Mouse (Mus musculus) forebrain, embryonic 12.5 days (tissue): ENCODE results near the gene Map1a. TPM values are rescaled to one million over a fixed set of nuclear protein-coding genes. Genes with fewer than 3 reads are reported as not detected.
A peak's percentile ranks its signal among the peaks of the same experiment; 100 is the strongest.

Source experiments
- ATAC-seq: fragments of 200-750 bp; cut with Nextera tagmentation; 2 replicates; pipeline ENCODE4 v1.8.0; 2017; ENCODE audit warnings: moderate TSS enrichment; ENCODE audit not compliant: low FRiP score
- H3K27ac ChIP-seq: fragments of 300-500 bp; sonication (generic); 2 replicates; pipeline ENCODE4 v1.5.1; 2016; ENCODE audit warnings: mild to moderate bottlenecking
- H3K27me3 ChIP-seq: fragments of 300-500 bp; sonication (generic); 2 replicates; pipeline ENCODE4 v1.6.1; 2016; ENCODE audit warnings: mild to moderate bottlenecking
- H3K36me3 ChIP-seq: fragments of 300-500 bp; sonication (generic); replicated peaks from 2 replicates; pipeline ENCODE4 v1.6.1; 2016; ENCODE audit warnings: mild to moderate bottlenecking
- H3K4me1 ChIP-seq: fragments of 300-500 bp; sonication (generic); 2 replicates; pipeline ENCODE4 v1.6.1; 2016
- H3K4me2 ChIP-seq: fragments of 300-500 bp; sonication (generic); 2 replicates; pipeline ENCODE4 v1.6.1; 2016; ENCODE audit warnings: mild to moderate bottlenecking, moderate library complexity
- H3K4me3 ChIP-seq: fragments of 300-500 bp; sonication (generic); replicated peaks from 2 replicates; pipeline ENCODE4 v1.5.1; 2016; ENCODE audit warnings: mild to moderate bottlenecking
- H3K9ac ChIP-seq: fragments of 300-500 bp; sonication (generic); 2 replicates; pipeline ENCODE4 v1.6.1; 2016; ENCODE audit warnings: mild to moderate bottlenecking
- H3K9me3 ChIP-seq: fragments of 300-500 bp; sonication (generic); 2 replicates; pipeline ENCODE4 v1.6.1; 2016
- WGBS: fragments of 180-500 bp; shearing (Covaris S2); methylation state at CpG from one replicate; pipeline ENCODE4 v1.1.7; 2016; 5-methylcytosine and 5-hydroxymethylcytosine counted together
- polyA plus RNA-seq: library from polyadenylated mRNA; unstranded; fragments of >200 nt; fragmentation: Nextera tagmentation; extraction: Ambion mirVana; gene quantifications from 2 replicates; pipeline ENCODE4 v1.2.1, GENCODE M21; 2016

Gene Map1a
- polyA plus RNA-seq: 9.3 and 12.7 TPM in 2 replicates

GRCm38 (mm10) chr2:121288901-121289729 lies at the start of gene Map1a:
TSS of gene Map1a (plus strand) at chr2:121289600.
- Histone ChIP-seq H3K9ac (peak within 1 kb of the TSS; percentile 67), H3K27me3 (no peaks in the 10 kb centered on the region), H3K4me3 (peak within 1 kb of the TSS; percentile 54), H3K9me3 (no peaks in the 10 kb centered on the region), H3K36me3 (no peaks in the 10 kb centered on the region), H3K4me2 (peak within 1 kb of the TSS; percentile 81), H3K4me1 (peaks cover 37% of the 10 kb centered on the region), H3K27ac (peak within 1 kb of the TSS; percentile 73)
- ATAC-seq: peak; percentile 98
- 1% methylated on average over 48 of the region's 48 CpGs for WGBS

DNA sequence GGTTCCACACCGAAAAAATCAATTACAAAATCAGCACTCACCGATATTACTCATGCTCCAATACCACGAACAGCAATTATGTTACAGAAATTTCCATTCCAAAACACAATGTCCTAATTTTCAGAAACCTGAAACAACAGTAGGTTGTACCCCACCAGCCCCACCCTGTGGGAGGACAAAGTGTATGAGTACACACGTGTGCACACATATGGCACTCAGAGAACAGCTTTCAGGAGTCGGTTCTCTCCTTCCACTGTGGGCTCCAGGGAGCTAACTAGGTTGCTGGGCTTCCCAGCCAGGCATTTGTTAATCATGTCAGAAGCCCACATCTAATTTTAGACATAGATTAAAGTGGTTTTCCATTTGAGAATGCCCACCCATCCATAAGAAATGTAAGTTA lies 45.3 kb upstream of the Map1a start:
- Histone ChIP-seq H3K27ac (no peak overlapping the region), H3K9me3 (no peaks in the 10 kb centered on the region), H3K27me3 (no peaks in the 10 kb centered on the region), H3K9ac (no peak overlapping the region), H3K4me3 (no peak overlapping the region), H3K4me1 (no peaks in the 10 kb centered on the region), H3K36me3 (peaks cover 88% of the 10 kb centered on the region), H3K4me2 (no peak overlapping the region)
- no peak for ATAC-seq
- WGBS: 96% methylated on average over 5 of the region's 5 CpGs

DNA sequence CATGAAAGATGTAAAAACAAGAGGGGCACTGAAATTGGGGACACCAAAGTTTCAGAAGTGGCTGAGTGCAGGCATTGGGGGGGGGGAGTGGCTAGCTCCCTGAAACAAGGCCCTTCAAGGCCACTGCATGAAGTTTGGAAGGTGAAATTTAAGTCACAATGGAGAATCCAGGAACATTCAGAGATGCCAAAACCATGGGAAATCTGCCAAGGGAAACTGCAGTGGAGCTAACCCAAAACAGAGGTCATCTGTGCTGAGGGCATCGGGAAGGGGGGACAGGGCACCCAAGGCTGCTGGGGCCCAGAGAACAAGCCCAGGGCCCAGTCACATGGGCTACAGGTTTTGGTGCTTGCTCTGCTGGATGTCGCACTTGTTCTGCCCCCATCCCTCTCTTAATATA lies 39.6 kb upstream of the Map1a start:
- Histone ChIP-seq H3K36me3 (peaks cover 96% of the 10 kb centered on the region), H3K27ac (no peak overlapping the region), H3K4me1 (no peaks in the 10 kb centered on the region), H3K4me2 (no peak overlapping the region), H3K9me3 (no peaks in the 10 kb centered on the region), H3K27me3 (no peaks in the 10 kb centered on the region), H3K9ac (no peak overlapping the region), H3K4me3 (no peak overlapping the region)
- ATAC-seq: no peak
- WGBS: 92% methylated on average over 2 of the region's 2 CpGs

DNA sequence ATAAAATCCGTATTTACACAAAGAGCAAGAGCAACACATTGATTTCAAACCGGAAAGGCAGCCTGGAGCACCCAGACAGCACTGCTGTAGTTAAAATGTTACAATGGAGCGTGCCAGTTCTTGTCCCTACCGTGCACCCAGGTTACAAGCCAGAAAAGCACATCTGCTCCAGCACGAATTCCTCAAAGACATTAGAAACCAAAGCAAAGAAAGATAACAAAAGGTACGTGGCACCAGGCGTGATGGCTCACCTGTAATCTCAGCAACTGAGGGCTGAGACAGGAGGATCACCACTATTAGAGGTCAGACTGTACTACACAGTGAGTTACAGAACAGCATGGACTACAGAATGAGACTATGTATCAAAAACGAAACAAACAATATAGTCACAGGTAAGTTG lies 21.0 kb upstream of the Map1a start:
- Histone ChIP-seq H3K4me3 (no peak overlapping the region), H3K9me3 (no peaks in the 10 kb centered on the region), H3K27me3 (no peaks in the 10 kb centered on the region), H3K4me2 (peak overlapping the region; percentile 64), H3K36me3 (peaks cover 47% of the 10 kb centered on the region), H3K4me1 (peaks cover 37% of the 10 kb centered on the region), H3K9ac (no peak overlapping the region), H3K27ac (no peak overlapping the region)
- WGBS: 85% methylated on average over 8 of the region's 8 CpGs
- ATAC-seq: no peak

DNA sequence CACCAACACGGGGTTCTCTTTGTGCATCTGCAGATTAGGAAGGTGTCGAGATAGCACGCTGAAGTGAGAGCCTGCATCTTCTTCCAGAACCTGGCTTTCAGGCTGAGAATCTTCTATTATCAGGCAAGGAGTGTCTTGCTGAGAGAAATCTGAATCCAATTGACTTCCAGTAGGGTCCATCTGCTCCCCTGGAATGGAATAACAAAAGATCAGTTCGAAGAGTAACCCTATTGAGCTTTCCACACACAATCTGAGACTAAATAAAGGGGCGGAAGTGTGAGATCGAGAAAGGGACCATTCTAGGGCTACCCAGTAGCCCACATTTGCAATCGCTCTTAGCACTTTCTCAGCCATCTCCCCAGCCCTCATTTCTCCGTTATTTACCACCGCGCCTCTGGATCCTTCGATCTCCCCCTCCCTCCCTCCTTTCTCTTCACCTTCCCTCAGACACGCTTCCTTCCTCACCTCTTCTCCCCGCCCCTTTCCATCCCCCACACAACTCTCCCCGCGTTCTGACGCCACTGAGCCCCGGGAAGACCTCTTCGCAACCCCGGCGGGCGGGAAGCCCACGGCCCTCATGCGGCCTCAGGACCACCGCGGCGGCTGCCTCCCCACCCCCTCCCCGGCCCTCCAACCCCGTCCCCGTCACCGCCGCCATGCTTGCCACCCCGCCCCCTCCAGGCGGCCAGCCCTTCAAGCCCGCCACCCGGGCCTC lies 18.7 kb upstream of the Map1a start:
- H3K27ac ChIP-seq: peak overlapping the region; percentile 97
- peak overlapping the region; percentile 89 for H3K9ac ChIP-seq
- H3K4me3 ChIP-seq: peak overlapping the region; percentile 88
- no peaks in the 10 kb centered on the region for H3K27me3 ChIP-seq
- peaks cover 37% of the 10 kb centered on the region for H3K4me1 ChIP-seq
- peak overlapping the region; percentile 64 for H3K4me2 ChIP-seq
- H3K9me3 ChIP-seq: no peaks in the 10 kb centered on the region
- 1% methylated on average over 29 of the region's 35 CpGs for WGBS
- peak; percentile 85 for ATAC-seq
- H3K36me3 ChIP-seq: peaks cover 34% of the 10 kb centered on the region

- under 1% methylated on average over 37 of the region's 37 CpGs for WGBS
- Histone ChIP-seq H3K9ac (peak within 1 kb of the TSS; percentile 89), H3K9me3 (no peaks in the 10 kb centered on the region), H3K27ac (peak within 1 kb of the TSS; percentile 97), H3K4me1 (peaks cover 37% of the 10 kb centered on the region), H3K4me3 (peak within 1 kb of the TSS; percentile 88), H3K27me3 (no peaks in the 10 kb centered on the region), H3K36me3 (peaks cover 33% of the 10 kb centered on the region), H3K4me2 (peak within 1 kb of the TSS; percentile 64)
- peak; percentile 99 for ATAC-seq
Observed at GRCm38 (mm10) chr2:121271236-121271927, 18.0 kb upstream of the Map1a start, which contains the start of gene Trp53bp1. TSS of gene Trp53bp1 (minus strand) at chr2:121271407.

DNA sequence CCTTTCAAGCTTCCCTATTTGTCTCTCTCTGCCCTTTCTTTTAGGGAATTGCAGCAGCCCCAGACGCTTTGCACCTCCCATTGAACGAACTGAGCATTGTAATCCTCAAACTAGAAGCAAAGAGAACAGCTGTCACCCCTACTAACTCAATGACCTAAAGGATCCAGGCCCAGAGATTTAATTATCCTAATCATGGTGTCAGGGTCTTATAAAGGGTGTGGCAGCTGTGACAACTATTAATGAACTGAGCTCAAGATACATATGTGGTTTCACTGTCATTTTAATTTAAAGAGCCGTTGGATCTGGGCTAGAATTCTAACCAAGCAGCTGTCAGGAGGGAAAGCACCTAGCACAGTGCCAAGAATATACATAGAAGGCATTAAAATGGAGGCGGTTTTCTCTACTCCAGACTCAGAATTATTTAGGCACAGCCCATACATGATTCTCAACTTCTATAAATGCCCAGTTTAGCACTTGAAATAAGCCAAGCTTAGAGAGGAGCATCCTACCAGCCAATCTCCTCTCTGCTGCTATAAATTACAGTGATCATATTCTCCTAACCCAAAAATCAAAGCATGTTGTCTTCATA lies 17.4 kb upstream of the Map1a start:
- H3K27ac ChIP-seq: peak overlapping the region; percentile 97
- WGBS: 11% methylated on average over 4 of the region's 4 CpGs
- no peaks in the 10 kb centered on the region for H3K9me3 ChIP-seq
- H3K9ac ChIP-seq: peak overlapping the region; percentile 89
- peak overlapping the region; percentile 88 for H3K4me3 ChIP-seq
- H3K4me2 ChIP-seq: peak overlapping the region; percentile 64
- peaks cover 37% of the 10 kb centered on the region for H3K4me1 ChIP-seq
- peak; percentile 45 for ATAC-seq
- H3K36me3 ChIP-seq: peaks cover 28% of the 10 kb centered on the region
- H3K27me3 ChIP-seq: no peaks in the 10 kb centered on the region

DNA sequence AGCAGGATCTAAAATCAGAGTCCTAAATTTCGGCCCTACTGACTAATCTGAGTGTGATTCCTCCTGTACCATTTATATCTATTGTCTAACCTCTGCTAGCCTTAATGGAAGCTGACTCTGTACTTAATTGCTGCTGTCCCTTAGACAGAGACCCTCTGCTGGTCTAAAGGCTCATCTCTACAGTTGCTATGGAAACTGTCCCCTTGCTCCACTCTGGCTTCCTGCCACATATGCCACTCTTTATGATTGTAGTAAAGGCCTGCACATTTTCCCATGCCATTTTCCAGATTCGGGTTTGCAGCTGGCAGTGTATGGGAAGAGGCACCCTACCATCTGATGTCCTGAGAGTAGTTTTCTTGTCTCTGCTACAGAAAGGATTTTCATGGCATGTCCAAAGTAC lies 1.6 kb upstream of the Map1a start:
- Histone ChIP-seq H3K36me3 (no peaks in the 10 kb centered on the region), H3K9ac (no peak overlapping the region), H3K27me3 (no peaks in the 10 kb centered on the region), H3K4me1 (peaks cover 31% of the 10 kb centered on the region), H3K27ac (peak overlapping the region; percentile 73), H3K9me3 (no peaks in the 10 kb centered on the region), H3K4me3 (no peak overlapping the region), H3K4me2 (0 out of 2 replicates have a peak overlapping the region, but pooled peaks have one; percentile 4)
- WGBS: 57% methylated on average over 2 of the region's 2 CpGs
- ATAC-seq: 0 out of 2 replicates have a peak, but pooled peaks have one; percentile 14

DNA sequence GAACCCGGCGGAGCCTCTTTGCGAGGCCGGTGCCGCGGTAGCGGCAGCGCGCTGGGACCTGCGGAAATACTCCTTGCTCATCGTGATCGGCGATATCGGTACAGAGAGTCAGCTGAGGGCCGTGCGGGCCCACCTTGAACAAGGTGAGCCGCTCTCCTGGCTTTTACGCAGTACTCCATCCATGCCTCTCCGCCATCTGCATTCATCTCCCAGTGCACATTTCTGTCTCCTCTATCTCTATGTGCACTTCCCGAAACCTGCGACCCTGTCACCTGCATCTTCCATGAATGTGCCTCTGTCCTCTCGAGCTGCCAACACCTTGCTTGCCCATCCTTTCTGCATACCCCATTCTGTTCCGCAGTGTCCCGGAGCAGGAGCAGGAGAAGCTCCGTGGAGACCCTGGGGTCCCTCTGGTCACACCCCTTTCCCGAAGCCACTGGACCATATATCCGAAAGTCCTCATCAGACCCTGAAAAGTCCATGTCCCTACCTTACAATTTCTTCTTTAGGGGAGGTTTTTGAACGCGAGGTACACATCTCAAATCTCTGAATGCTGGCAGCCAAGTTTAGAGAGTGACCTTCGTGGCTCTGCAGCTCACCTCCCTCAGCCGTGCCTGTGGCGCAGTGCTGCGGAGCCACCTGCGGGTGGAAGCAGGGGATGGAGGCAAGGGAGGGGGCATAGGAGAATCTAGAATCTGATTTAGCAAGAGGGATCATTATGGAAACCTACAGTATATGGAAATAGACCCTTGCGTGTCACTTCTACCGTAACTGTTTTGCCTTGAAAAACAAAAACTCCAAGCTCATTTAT lies 535 bp downstream of the Map1a start:
- peak; percentile 60 for ATAC-seq
- no peak overlapping the region for H3K27ac ChIP-seq
- no peaks in the 10 kb centered on the region for H3K9me3 ChIP-seq
- peaks cover 45% of the 10 kb centered on the region for H3K4me1 ChIP-seq
- no peaks in the 10 kb centered on the region for H3K27me3 ChIP-seq
- no peaks in the 10 kb centered on the region for H3K36me3 ChIP-seq
- peak overlapping the region; percentile 67 for H3K9ac ChIP-seq
- peak overlapping the region; percentile 54 for H3K4me3 ChIP-seq
- WGBS: 3% methylated on average over 36 of the region's 36 CpGs
- peak overlapping the region; percentile 81 for H3K4me2 ChIP-seq

DNA sequence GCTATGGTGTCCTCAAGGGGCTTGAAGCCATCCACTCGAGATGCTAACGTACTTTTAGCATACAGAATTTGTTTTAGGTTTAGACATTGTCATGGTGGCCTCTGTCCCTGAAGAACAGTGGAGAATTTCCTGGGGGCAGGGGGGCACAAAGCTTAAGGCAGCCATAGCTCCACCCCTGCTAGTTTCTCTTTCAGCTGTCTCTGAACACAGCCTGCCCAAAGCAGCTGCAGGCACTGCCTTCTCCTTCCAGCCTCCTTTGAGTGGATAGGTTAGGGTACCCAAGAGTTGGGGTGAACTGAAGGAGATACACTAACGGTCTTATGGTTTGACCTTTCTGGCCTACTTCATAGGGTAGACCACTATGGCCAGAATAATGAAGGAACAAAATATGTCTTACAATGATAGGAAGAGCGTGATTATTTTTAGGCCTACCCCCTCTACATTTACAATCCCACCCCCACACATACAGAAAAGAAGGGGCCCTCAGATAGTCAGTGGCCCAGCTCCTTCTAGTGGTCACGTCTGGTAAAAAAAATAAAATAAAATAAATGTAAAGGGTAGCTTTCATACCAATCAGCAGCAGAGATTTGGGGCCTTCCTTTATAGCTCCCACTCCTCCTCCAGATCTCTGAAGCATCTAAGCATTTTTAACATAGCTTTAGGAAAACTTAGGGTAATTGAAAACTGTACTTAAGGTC lies 3.1 kb downstream of the Map1a start:
- Histone ChIP-seq H3K4me2 (no peak overlapping the region), H3K9ac (0 out of 2 replicates have a peak overlapping the region, but pooled peaks have one; percentile 12), H3K27ac (no peak overlapping the region), H3K27me3 (peaks cover 4% of the 10 kb centered on the region; the same call in 1 of the 2 replicates), H3K36me3 (no peaks in the 10 kb centered on the region), H3K4me3 (no peak overlapping the region), H3K4me1 (peaks cover 70% of the 10 kb centered on the region), H3K9me3 (no peaks in the 10 kb centered on the region)
- 75% methylated on average over 5 of the region's 5 CpGs for WGBS
- ATAC-seq: no peak

GRCm38 (mm10) chr2:121294182-121294581 lies 4.8 kb downstream of the Map1a start:
- Histone ChIP-seq H3K9ac (peak overlapping the region; percentile 63), H3K36me3 (peaks cover 8% of the 10 kb centered on the region), H3K27me3 (peaks cover 10% of the 10 kb centered on the region; the same call in 1 of the 2 replicates), H3K4me3 (0 out of 2 replicates have a peak overlapping the region, but pooled peaks have one; percentile 50), H3K4me2 (peak overlapping the region; percentile 69), H3K4me1 (peaks cover 67% of the 10 kb centered on the region), H3K9me3 (no peaks in the 10 kb centered on the region), H3K27ac (peak overlapping the region; percentile 85)
- ATAC-seq: no peak
- 47% methylated on average over 4 of the region's 4 CpGs for WGBS
